Mouse (Mus musculus) cerebellum, adult 18-20 months (tissue): Measurements from ENCODE around the gene Gpr135.

Experiments used
- DNase-seq, 2 experiments: peaks; one replicate each; pipeline ENCODE4 v3.0.0; 2021

The Gpr135 gene

DNA sequence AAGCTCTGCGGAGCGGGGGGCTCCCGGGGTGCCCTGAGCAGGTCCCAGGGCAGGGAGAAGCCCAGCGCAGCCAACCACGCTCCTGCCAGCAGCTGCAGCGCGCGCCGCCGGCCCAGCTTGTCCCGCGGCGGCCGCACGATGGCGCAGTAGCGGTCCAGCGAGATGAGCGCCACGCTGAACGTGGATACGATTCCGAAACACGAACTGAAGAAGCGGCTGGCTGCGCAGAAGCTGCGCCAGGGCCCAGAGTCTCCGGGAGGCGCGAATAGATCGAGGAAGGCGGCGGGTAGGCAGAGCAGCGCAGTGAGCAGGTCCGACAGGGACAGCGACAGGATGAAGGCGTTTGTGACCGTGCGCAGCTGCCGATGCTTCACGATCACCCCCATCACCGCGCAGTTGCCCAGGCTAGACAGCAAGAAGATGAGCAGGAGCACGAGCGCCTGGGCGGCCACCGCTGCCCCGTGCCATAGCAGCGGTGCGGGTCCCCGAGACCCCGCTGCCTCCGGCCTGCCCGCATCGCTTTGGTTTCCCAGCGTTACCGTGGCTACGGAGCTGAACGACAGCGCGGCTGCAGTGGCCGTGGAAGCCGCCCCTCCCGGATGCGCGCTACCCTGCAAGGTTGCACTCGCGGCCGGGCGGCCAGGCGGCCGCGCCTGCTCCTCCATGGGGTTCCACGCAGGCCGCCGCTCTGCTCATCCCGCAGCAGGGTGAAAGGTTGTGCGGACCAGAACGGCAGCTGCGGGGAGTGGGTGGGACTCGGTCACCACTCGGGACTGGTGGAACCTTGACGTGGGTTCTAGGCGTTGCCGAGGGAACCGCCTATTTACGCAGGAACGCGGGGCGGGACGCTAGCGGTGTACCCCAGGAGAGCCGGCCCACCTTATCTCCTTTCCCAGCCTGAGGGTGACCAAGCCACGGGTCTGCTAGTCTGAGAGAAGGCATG lies at the start of gene Gpr135:
TSS of gene Gpr135 (minus strand) at position 799 of the 943 bp plus-strand sequence.
- peak; percentile 86 to 92 for DNase-seq

DNA sequence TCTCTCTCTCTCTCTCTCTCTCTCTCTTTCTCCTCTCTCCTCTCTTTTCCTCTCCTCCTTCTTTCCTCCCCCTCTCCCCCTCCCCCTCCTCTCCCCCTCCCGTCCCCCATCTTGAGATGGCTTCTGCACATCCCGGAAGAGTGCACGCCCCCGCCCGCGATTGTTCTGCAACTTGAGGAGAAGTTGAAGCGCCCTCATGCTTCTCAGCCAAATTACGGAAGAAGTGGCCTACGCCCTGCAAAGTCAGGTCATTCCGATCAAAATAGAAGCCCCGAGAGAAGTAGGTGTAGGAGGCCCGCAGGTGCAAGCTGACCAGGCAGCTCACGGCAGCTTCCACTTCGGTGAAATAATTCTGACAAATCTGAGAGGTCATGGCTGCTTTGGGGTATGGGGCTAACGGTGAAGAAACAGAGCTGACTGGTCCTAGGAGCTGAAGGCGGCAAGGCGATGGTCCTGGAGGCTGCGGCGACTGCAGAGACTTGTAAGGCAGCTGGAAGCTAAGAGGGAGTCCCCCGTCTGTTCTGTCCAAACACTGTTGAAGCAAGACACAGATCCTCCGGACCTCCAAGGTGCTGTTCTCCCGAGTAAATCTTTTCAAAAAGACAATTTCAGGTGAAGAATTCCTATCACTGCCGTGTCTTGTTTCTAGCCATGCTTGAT lies 44.9 kb upstream of the Gpr135 start:
- no peak for DNase-seq

DNA sequence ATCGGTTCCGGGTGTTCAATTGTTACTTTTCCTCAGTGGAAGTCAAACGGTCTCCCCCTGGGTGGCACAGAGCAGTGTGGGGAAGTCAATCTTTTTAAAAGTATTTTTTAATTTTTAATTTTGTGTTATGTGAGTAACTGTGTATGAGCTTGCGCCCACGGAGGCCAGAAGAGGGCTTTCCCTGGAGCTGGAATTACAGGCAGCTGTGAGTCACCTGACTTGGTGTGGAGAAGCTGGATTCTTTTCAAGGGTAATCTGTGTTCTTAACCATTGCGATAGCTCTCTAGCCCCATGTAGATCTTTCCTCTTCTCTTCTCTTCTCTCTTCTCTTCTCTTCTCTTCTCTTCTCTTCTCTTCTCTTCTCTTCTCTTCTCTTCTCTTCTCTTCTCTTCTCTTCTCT lies 44.2 kb upstream of the Gpr135 start:
- DNase-seq: no peak

DNA sequence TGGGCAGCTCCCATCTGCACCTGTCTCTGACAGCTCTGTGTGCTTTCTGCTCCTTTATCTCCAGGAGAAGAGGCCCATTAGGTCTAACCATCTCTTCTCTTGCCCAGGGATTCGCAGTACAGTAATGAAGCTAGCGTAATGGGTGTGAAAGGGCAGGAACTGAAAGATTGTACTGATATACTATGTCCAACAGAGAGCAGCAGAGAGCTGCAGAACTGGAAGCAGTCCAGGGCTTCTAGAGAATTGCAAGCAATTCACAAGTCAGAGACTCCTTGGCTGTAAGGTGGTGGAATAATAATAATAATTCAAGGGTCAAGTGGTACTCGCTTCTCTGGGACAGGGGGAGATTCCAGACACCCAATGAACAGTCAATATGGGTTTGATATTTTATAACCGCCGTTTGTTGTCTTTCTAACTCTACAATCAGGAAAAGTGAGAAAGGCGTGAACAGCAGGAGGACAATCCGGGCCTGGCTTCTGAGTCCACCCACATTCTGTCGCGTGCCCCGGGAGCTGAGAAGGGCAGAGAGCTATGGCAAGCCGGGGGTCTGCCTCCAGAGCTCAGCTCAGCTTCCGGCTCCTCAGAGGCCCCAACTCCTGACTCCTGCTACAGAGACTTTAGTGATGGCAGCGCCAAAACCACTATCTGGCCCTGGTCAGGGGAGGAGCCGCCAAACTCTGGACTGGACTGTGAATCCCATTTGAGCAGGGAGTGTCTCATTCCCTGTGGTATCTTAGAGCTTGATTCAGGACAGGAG lies 33.8 kb upstream of the Gpr135 start:
- peak; percentile 68 to 82 for DNase-seq

DNA sequence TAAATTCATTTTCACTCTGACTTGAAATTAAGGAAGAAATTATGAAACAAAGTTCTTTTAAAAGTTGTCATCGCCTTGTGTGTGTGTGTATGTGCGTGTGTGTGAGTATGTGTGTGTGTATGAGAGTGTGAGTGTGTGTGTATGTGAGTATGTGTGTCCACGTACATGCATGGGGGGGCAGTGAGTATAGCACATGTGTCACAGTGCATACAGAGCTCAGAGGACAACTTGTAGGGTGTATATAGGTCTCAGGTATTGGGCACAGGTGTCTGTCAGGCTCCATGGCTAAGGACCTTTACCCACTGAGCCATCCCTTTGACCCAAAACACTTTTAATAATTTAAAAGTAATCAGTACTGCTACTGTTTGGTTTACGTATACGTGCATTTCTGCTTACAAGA lies 33.1 kb upstream of the Gpr135 start:
- DNase-seq: no peak

DNA sequence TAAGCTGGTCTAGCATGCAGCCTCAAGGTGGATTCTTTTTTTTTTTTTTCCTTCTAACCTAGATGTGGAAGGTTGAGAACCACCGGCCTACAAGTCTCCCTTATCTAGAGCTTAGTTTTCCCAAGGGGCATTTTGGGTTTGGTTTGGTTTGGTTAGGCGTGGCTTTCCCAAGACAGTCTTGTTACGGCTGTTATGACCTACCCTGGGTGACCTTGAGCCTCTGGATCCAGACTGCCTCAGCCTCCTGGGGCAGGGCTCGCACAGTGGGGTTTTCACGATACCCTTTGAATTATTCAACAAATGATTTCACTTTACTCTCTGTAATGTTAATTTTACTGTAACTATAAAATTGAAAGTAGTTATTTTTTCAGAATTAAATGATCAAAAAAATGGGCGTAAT lies 31.9 kb upstream of the Gpr135 start:
- DNase-seq: no peak

DNA sequence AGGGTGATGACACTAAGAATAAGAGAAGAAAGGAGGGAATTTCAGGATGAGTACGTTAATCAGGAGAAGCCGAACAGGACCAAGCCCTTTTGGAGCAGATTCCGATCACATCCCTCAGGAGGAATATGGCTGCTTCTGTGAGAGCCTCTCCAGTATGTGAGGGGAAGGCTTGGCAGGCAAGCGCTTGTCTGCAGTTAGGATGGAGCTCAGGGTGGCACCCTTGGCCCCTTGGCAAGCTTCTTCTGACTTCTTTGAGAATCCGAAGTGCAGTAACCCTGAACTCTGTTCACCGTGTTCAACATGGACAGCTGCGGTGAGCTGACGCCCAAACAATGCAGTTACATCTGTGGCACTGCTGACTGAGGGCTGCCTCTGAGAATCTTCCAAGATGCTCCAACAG lies 26.0 kb upstream of the Gpr135 start:
- no peak for DNase-seq

DNA sequence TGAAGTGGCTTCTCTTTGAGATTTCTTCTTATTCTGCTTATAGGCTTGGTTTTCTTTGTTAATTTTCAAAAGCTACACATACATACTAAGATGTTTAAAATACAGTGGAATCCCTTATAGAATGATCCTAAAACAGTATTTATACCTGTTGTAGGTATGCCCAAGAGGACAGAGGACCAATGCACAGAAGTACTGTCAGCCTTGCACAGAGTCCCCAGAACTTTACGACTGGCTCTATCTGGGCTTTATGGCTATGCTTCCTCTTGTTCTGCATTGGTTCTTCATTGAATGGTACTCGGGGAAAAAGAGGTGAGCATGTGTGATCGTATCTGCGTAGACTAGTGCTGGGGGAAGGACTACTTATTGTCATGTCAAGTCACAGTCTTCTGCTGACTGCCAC lies 18.9 kb upstream of the Gpr135 start:
- DNase-seq: no peak

DNA sequence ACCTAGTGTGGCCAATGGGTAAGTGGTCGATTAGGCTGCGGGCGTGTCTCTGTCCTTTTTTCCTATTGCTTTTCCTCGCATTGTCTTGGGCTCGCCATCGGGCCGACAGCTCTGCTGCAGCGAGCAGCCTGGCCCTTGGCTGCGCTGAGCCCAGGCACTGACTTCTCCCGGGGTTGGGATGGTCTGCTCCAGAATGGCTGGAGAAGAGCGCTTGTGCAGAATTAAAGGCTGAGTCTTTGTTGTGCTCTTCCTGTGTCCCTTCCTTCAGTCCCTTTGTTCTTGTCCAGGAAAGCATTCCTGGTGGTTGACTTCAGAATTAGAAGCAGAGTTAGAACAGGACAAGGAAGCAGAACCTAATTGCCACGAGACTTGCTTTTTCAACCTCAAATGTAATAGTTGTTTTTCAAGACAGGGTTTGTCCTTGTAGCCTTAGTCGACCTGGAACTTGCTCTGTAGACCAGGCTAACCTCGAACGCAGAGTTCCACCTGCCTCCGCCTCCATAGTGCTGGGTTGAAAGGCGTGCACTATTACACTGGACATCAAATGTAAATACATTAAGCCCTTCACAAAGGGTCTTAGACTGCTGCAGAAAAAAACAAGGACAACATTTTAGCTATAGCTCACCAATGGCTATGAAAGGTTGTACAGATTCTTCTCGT lies 15.4 kb upstream of the Gpr135 start:
- no peak for DNase-seq

DNA sequence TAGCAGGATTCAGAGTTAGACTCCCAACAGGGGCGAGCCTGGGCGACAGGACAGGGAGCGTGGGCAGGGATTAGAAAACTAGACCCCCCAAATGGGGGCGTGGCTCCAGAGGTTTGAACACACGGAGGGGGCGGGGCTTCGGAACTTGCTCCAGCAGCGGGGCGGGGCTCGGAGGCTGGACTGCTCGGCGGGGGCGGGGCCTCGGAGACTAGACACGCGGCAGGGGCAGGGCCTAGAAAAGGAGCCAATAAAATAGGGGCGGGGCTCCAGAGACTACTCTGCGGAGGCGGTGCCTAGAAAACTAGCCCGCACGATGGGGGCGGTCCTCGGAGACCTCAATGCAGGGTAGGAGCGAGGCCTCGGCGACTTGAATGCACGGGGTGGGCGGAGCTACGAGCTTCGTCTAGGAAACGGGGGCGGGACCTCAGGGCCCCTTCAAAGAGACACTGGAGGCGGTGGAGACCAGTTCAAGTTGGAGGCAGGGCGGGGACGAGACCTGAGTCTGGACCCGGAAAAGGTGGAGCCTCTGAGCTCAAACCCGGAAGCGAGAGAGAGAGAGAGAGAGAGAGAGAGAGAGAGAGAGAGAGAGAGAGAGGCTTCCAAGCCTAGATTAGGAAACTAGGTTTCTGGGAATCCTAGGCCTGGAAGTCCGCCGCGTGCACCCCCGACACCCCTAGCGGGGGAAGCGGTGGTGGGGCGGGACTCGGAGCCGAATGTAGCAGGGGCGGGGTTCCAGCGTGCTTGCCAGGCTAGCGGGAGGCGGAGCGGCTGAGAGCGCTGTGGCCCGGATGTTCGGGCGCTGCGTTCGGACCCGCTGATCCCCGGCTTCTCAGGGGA lies 14.6 kb upstream of the Gpr135 start, which contains the start of the genes L3hypdh and Jkamp:
TSS of gene L3hypdh (minus strand) at position 111 of the 837 bp plus-strand sequence.
TSS of gene Jkamp (plus strand) at position 261 of the 837 bp plus-strand sequence.
- DNase-seq: peak; percentile 98

DNA sequence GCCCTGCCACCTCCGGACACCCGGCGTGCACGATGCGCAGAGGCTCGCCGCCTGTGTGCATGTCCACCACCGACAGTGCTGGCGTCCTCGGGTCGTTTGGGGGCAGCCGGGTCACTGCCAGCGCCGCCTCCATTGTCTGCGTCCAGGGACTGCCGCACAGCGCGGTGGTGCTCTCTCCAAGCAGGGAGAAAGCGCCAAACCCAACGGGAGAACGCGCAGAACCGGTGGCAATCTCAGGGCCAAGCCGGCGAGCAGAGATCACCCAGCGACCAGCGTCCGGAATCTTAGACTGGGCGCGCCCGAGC lies 14.1 kb upstream of the Gpr135 start:
- no peak for DNase-seq

DNA sequence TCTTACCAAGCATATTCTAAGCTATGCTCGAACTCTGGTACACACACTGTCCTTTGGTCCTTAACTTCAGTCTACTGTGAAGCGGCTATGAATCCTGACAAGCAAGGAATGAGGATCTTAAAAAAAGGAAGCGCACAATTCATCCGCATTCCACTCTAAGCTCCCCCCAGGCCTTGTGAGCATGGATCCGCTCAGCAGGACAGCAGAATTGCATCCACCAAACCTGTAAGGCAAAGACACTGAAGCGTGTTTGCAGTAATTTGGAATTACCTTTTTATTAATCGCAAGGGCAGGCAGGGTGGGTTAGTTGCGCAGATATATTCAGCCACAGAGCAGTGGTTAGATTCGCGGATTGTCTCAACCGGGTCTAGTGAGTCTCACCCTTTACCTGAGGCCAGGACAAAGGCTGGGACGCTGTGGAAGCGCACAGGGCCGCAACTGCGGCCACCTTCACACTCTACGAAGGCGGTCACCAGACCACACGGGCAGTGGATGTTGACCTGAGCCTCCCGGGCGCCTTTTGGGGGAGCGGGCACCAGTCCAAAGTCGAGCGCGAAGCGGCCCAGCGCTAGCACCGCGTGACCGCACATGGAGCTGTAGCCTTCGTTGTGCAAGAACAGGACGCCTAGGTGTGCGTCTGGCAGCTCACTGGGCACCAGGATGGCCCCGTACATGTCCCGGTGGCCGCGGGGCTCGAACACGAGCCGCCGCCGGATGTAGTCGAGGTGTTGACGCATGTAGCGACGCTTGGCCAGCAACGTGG lies 13.5 kb upstream of the Gpr135 start:
- DNase-seq: peak in 1 of 2 experiments; percentile 48

DNA sequence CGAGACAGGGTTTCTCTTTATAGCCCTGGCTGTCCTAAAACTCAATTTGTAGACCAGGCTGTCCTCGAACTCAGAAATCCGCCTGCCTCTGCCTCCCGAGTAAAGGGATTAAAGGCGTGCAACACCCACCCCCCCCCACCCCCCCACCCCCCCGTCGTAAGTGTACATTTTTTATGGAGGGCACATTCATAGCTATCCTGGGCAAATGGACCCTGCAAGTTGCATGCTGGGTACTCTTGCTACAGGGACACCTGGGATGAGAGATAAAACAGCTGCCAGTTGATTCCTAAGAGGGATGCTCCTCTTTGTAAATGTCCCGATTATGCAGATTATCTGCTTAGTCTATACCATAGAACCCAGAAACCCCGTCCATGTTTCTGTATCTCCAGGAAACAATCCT lies 12.3 kb upstream of the Gpr135 start:
- DNase-seq: no peak

DNA sequence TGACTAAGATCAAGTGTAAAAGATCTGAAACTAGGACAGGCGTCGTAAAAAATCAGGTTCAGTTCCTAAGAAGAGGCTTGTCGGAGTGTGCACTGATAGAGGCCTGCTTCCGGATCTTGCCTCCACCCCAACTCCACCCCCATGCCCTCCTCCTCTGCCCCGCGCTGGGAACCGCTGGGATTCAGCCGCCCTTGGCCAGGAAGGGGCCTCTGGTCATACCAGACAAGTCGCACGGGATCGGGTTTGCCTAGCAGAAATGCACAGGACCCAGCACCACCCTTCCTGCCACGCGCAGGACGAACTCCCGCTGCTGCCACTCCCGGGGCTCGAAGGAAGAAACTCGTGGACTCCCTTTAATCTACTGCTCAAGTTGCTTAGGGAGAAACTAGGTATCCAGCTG lies 11.4 kb upstream of the Gpr135 start:
- no peak for DNase-seq

DNA sequence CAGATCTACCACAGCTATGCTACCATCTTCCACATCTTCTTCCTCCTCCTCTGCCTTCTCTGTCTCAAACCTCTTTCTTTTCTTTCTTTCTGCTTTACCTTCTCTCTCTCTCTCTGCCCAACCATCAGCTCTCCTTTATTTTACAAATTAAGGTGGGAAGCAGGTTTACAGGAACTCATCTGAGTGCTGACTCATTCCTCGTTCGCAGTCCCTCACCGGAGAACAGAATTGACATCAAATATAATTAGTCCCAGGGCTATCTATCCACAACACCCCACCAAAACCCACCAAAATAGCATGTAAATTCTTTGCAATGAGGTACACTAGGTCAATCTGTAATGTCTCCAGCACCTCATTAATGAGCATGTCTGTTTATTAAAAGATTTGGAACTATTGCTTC lies 11.0 kb upstream of the Gpr135 start:
- no peak for DNase-seq

DNA sequence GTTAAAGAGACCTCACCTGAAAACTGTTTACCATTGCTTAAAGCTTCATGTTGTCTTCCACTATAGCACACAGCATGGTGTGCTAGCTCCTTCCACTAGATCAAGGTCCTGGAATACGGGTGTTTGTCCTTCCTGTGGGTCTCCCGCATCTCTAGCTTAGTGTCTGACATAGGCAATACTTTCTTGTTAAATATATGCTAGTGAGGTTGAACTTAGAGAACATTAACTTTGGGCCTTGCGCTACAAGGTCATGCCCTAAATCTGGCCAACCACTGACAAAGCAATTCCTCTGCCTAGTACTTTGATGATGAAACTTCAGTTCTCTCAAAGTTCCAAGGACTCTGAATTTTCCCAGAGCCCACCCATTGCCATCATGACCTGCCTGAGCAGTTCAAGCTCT lies 7.3 kb upstream of the Gpr135 start:
- DNase-seq: no peak

DNA sequence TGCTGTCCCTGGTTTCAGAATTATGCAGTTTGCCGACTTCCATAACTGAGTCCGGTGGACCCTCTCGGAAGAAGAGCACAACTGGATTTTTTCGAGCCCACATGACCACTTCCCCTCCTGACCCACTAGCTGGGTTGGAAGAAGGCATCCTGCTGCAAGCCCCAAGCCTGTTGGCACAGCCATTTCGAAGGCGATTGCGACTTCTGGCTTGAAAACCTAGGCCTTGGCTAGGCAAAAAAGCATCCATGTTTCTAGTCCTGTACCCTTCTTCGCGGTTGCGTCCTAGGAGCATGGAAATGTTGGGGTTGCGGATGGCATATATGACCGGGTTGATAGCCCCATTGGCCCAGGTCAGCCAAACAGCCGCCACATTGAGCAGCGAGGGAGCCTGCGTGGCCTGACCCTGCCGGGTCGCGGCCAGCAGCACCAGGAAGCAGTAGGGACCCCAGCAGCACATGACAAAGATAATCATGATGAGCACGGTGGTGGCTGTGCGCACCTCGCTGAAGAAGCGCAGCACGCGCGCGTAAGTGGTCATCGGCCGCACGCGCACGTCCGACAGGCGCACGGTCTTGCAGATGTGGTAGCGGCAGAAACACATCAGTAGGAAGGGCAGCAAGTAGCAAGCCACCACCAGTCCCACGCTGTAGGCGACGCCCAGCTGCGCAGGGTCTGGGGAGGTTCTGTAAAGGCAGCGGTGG lies 1.1 kb downstream of the Gpr135 start:
- DNase-seq: no peak

DNA sequence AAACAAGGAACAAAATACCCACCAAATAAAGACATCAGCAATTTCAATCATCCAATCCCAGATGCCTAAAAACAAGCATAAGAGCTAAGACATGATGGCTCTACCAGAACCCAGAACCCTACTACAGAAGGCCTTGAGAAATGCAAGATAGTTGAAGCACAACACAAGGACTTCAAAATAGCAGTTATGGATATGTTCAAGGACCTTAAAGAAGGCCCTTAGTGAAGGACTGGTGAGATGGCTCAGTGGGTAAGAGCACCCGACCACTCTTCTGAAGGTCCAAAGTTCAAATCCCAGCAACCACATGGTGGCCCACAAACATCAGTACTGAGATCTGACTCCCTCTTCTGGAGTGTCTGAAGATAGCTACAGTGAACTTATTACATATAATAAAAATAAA lies 13.1 kb downstream of the Gpr135 start:
- DNase-seq: no peak

DNA sequence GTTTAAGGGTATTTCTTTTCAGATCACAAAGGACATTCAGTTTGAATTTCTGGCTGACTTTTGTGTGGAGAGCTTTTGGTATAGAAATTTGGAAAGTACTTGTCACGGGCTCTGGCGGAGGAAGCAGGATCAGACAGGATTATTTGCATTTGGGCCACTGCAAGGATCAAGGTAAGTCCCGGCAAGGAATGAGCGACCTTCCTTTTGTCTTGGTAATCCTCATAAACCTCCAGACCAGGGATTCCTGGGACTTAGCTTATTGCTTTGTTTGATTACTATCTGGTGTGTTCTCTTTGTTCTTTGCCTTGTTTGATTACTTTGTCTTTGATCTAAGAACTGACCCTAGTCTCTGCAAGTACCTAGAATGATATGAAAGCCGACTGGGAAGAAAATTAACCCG lies 17.1 kb downstream of the Gpr135 start:
- DNase-seq: no peak

DNA sequence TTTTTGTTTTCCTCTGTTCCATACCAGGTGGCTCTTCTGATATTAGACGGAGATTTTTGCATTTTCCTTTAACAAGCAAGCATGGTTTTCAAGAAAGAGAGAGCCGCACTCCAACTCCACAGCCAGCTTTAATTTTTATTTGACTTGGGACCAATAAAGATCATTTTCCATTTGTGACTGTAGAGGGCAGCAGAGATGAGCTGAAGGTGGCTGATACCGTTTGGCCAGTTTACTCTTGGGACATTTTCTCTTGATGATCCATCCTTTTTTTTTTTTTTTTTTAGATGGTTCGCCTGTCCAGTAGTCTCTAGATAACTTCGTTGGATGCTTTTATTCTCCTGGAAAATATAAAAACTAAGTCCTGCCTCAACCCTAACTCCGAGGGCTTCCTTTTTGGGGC lies 17.6 kb downstream of the Gpr135 start:
- peak; percentile 24 to 25 for DNase-seq

DNA sequence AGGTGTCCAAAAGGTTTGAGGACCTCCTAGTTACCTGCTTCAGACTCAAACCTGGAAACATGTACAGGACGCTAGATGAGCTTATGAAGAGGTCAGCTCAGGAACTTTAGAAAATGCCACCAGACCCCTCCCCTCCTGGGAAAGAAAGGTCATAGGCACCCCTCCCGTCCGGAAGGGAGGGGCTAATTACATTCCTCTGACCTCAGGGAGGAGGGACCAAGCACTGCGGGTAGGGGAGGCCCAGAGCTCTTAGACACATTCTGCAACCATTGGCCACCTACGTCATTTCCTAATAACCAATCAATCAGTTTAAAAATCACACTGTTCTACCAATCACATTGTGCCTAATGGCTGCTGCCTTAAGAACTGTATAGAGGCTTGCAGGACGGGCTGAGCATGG lies 18.4 kb downstream of the Gpr135 start:
- DNase-seq: no peak
